Mouse (Mus musculus) neural tube, embryonic 11.5 days (tissue): ENCODE results near the gene Copb2. TPM values are rescaled to one million over a fixed set of nuclear protein-coding genes. Genes with fewer than 3 reads are reported as not detected.
A peak's percentile ranks its signal among the peaks of the same experiment; 100 is the strongest.

Source experiments
- ATAC-seq: fragments of 200-750 bp; cut with Nextera tagmentation; 2 replicates; pipeline ENCODE4 v1.8.0; 2017; ENCODE audit warnings: moderate number of reproducible peaks, mild to moderate bottlenecking, moderate TSS enrichment, moderate library complexity; ENCODE audit not compliant: insufficient read depth, low FRiP score, low TSS enrichment
- DNase-seq: peaks from one replicate; pipeline ENCODE4 v3.0.0-alpha.2; 2015; ENCODE audit warnings: low spot score
- H3K27ac ChIP-seq: fragments of 300-500 bp; sonication (generic); 2 replicates; pipeline ENCODE4 v1.5.1; 2014; ENCODE audit warnings: low read depth, mild to moderate bottlenecking, low read length
- H3K27me3 ChIP-seq: fragments of 300-500 bp; sonication (generic); 2 replicates; pipeline ENCODE4 v1.6.1; 2014; ENCODE audit warnings: mild to moderate bottlenecking, low read length, mixed read lengths; ENCODE audit not compliant: control insufficient read depth, insufficient read depth
- H3K36me3 ChIP-seq: fragments of 300-500 bp; sonication (generic); 2 replicates; pipeline ENCODE4 v1.6.1; 2014; ENCODE audit warnings: mild to moderate bottlenecking, low read length, moderate library complexity, mixed read lengths; ENCODE audit not compliant: control insufficient read depth, insufficient read depth
- H3K4me1 ChIP-seq: fragments of 300-500 bp; sonication (generic); 2 replicates; pipeline ENCODE4 v1.6.1; 2014; ENCODE audit warnings: low read length, mixed read lengths; ENCODE audit not compliant: control insufficient read depth, insufficient read depth
- H3K4me2 ChIP-seq: fragments of 300-500 bp; sonication (generic); 2 replicates; pipeline ENCODE4 v1.6.1; 2014; ENCODE audit warnings: low read depth, mild to moderate bottlenecking, moderate library complexity
- H3K4me3 ChIP-seq: fragments of 300-500 bp; sonication (generic); 2 replicates; pipeline ENCODE4 v1.5.1; 2014; ENCODE audit warnings: low read depth, low read length
- H3K9ac ChIP-seq: fragments of 300-500 bp; sonication (generic); 2 replicates; pipeline ENCODE4 v1.6.1; 2014; ENCODE audit warnings: mild to moderate bottlenecking, low read length
- H3K9me3 ChIP-seq: fragments of 300-500 bp; sonication (generic); 2 replicates; pipeline ENCODE4 v1.6.1; 2016; ENCODE audit warnings: low read length; ENCODE audit not compliant: control insufficient read depth
- WGBS: fragments of 180-500 bp; shearing (Covaris S2); extraction: QIAGEN DNeasy Blood & Tissue Kit; methylation state at CpG from one replicate; pipeline ENCODE4 v1.1.7; 2014; 5-methylcytosine and 5-hydroxymethylcytosine counted together
- polyA plus RNA-seq: library from polyadenylated mRNA; unstranded; fragments of >200 nt; fragmentation: Nextera tagmentation; extraction: Ambion mirVana; gene quantifications from 2 replicates; pipeline ENCODE4 v1.2.1, GENCODE M21; 2014

Gene Copb2
- polyA plus RNA-seq, 1 experiment from 2014 or later, result 200 TPM

GRCm38 (mm10) chr9:98535763-98536162 is 27.8 kb upstream of the Copb2 start:
- no peaks in the 10 kb centered on the region for H3K27me3 ChIP-seq
- H3K4me3 ChIP-seq, result no peak overlapping the region
- ATAC-seq (no peak), DNase-seq (no peak)
- H3K4me1 ChIP-seq, result peaks cover 5% of the 10 kb centered on the region; the same call in 1 of the 2 replicates
- H3K9me3 ChIP-seq, result no peaks in the 10 kb centered on the region
- H3K27ac ChIP-seq, result no peak overlapping the region
- H3K36me3 ChIP-seq, result no peaks in the 10 kb centered on the region
- H3K4me2 ChIP-seq, result no peak overlapping the region
- H3K9ac ChIP-seq, result no peak overlapping the region

- Histone ChIP-seq H3K36me3 (no peaks in the 10 kb centered on the region), H3K9me3 (no peaks in the 10 kb centered on the region), H3K27me3 (no peaks in the 10 kb centered on the region), H3K4me3 (no peak overlapping the region), H3K9ac (no peak overlapping the region), H3K4me2 (peak overlapping the region; percentile 20; the same call in 1 of the 2 replicates), H3K27ac (no peak overlapping the region), H3K4me1 (peaks cover 5% of the 10 kb centered on the region; the same call in 1 of the 2 replicates)
- peak; percentile 35 for DNase-seq
- ATAC-seq, result peak; percentile 60; the same call in 1 of the 2 replicates
- WGBS, result 37% methylated on average over 13 of the region's 13 CpGs
Measured at GRCm38 (mm10) chr9:98538017-98538712, 25.4 kb upstream of the Copb2 start.

GRCm38 (mm10) chr9:98538713-98539360 is 24.7 kb upstream of the Copb2 start:
- H3K4me2 ChIP-seq, result peak overlapping the region; percentile 20; the same call in 1 of the 2 replicates
- no peak overlapping the region for H3K27ac ChIP-seq
- H3K27me3 ChIP-seq, result no peaks in the 10 kb centered on the region
- H3K36me3 ChIP-seq, result no peaks in the 10 kb centered on the region
- no peak overlapping the region for H3K9ac ChIP-seq
- ATAC-seq, result peak; percentile 65; the same call in 1 of the 2 replicates
- H3K4me3 ChIP-seq, result no peak overlapping the region
- 5% methylated on average over 13 of the region's 13 CpGs for WGBS
- no peaks in the 10 kb centered on the region for H3K9me3 ChIP-seq
- DNase-seq, result peak; percentile 73
- H3K4me1 ChIP-seq, result peaks cover 5% of the 10 kb centered on the region; the same call in 1 of the 2 replicates

- Histone ChIP-seq H3K27me3 (no peaks in the 10 kb centered on the region), H3K27ac (no peak overlapping the region), H3K36me3 (no peaks in the 10 kb centered on the region), H3K9me3 (no peaks in the 10 kb centered on the region), H3K4me1 (no peaks in the 10 kb centered on the region), H3K4me3 (no peak overlapping the region), H3K4me2 (no peak overlapping the region), H3K9ac (no peak overlapping the region)
- 79% methylated on average over 3 of the region's 3 CpGs for WGBS
- ATAC-seq (no peak), DNase-seq (no peak)
Measured at GRCm38 (mm10) chr9:98544042-98544441, 19.5 kb upstream of the Copb2 start.

GRCm38 (mm10) chr9:98583852-98584251 is 20.3 kb downstream of the Copb2 start:
- H3K9ac ChIP-seq, result no peak overlapping the region
- no peak for ATAC-seq
- no peak for DNase-seq
- WGBS, result 93% methylated on average over 4 of the region's 4 CpGs
- H3K27me3 ChIP-seq, result no peaks in the 10 kb centered on the region
- peaks cover 16% of the 10 kb centered on the region; the same call in 1 of the 2 replicates for H3K36me3 ChIP-seq
- no peak overlapping the region for H3K4me3 ChIP-seq
- H3K4me1 ChIP-seq, result no peaks in the 10 kb centered on the region
- H3K27ac ChIP-seq, result no peak overlapping the region
- no peaks in the 10 kb centered on the region for H3K9me3 ChIP-seq
- H3K4me2 ChIP-seq, result no peak overlapping the region

GRCm38 (mm10) chr9:98600094-98600493 is 36.6 kb downstream of the Copb2 start:
- Histone ChIP-seq H3K4me2 (peak overlapping the region; percentile 81), H3K27ac (no peak overlapping the region), H3K4me1 (no peaks in the 10 kb centered on the region; the same call in 1 of the 2 replicates), H3K36me3 (peaks cover 4% of the 10 kb centered on the region; the same call in 1 of the 2 replicates), H3K9me3 (no peaks in the 10 kb centered on the region), H3K4me3 (no peak overlapping the region), H3K27me3 (no peaks in the 10 kb centered on the region), H3K9ac (no peak overlapping the region)
- DNase-seq (no peak), ATAC-seq (no peak)
- 90% methylated on average over 6 of the region's 6 CpGs for WGBS

- Histone ChIP-seq H3K27ac (no peak within 1 kb of the TSS), H3K4me2 (peak within 1 kb of the TSS; percentile 81), H3K36me3 (peaks cover 4% of the 10 kb centered on the region; the same call in 1 of the 2 replicates), H3K9me3 (no peaks in the 10 kb centered on the region), H3K4me3 (peak within 1 kb of the TSS; percentile 68), H3K4me1 (no peaks in the 10 kb centered on the region; the same call in 1 of the 2 replicates), H3K27me3 (no peaks in the 10 kb centered on the region), H3K9ac (peak within 1 kb of the TSS; percentile 64)
- WGBS, result under 1% methylated on average over 44 of the region's 44 CpGs
- DNase-seq (peak; percentile 84), ATAC-seq (peak; percentile 92)
Measured at GRCm38 (mm10) chr9:98601156-98601836, 37.8 kb downstream of the Copb2 start, which contains the start of gene Mrps22. Gene Mrps22 (minus strand): TSS chr9:98601660.

GRCm38 (mm10) chr9:98601837-98602359 is 38.4 kb downstream of the Copb2 start:
- no peaks in the 10 kb centered on the region for H3K9me3 ChIP-seq
- DNase-seq (no peak), ATAC-seq (peak; percentile 49; the same call in 1 of the 2 replicates)
- H3K27ac ChIP-seq, result no peak overlapping the region
- peaks cover 4% of the 10 kb centered on the region; the same call in 1 of the 2 replicates for H3K36me3 ChIP-seq
- no peaks in the 10 kb centered on the region; the same call in 1 of the 2 replicates for H3K4me1 ChIP-seq
- H3K4me2 ChIP-seq, result peak overlapping the region; percentile 81
- H3K9ac ChIP-seq, result peak overlapping the region; percentile 42; the same call in 1 of the 2 replicates
- H3K4me3 ChIP-seq, result peak overlapping the region; percentile 68
- WGBS, result 57% methylated on average over 11 of the region's 11 CpGs
- no peaks in the 10 kb centered on the region for H3K27me3 ChIP-seq
